Mouse (Mus musculus) C2C12 (cell line): ENCODE results near the gene Klhl36. TPM values are rescaled to one million over a fixed set of nuclear protein-coding genes. Genes with fewer than 3 reads are reported as not detected.

ENCODE experiments used
- H3K27me3 ChIP-seq: one replicate; pipeline ENCODE4 v1.6.1; 2011; ENCODE audit not compliant: control insufficient read depth, insufficient read depth, insufficient read length
- H3K36me3 ChIP-seq: one replicate; pipeline ENCODE4 v1.6.1; 2011; ENCODE audit not compliant: control insufficient read depth, insufficient read depth
- H3K4me3 ChIP-seq: one replicate; pipeline ENCODE4 v1.5.1; 2011; ENCODE audit warnings: mild to moderate bottlenecking, control low read depth; ENCODE audit not compliant: poor library complexity, insufficient read depth, severe bottlenecking
- H3K79me2 ChIP-seq: one replicate; pipeline ENCODE4 v1.6.1; 2011; ENCODE audit not compliant: control insufficient read depth, insufficient read depth
- H3K79me3 ChIP-seq: one replicate; pipeline ENCODE4 v1.6.1; 2011; ENCODE audit warnings: low read depth, control low read depth
- H3ac ChIP-seq: one replicate; pipeline ENCODE3; 2011; ENCODE audit warnings: low read depth; ENCODE audit not compliant: control insufficient read depth, insufficient read length
- CEBPB ChIP-seq: IDR thresholded peaks from one replicate; pipeline ENCODE4 v1.6.1; 2011; ENCODE audit warnings: low read depth, mild to moderate bottlenecking, control low read depth, moderate library complexity
- CTCF ChIP-seq: IDR thresholded peaks from one replicate; pipeline ENCODE4 v1.5.1; 2011; ENCODE audit not compliant: control insufficient read depth, insufficient read depth, insufficient read length
- FOSL1 ChIP-seq: IDR thresholded peaks from one replicate; pipeline ENCODE4 v1.8.0; 2011; ENCODE audit warnings: mild to moderate bottlenecking, low read length; ENCODE audit not compliant: poor library complexity, insufficient read depth, severe bottlenecking
- MAX ChIP-seq: IDR thresholded peaks from one replicate; pipeline ENCODE4 v1.6.1; 2011; ENCODE audit warnings: mild to moderate bottlenecking, control low read depth
- MYOD1 ChIP-seq: IDR thresholded peaks from one replicate; pipeline ENCODE4 v1.6.1; 2011; ENCODE audit warnings: low read depth; ENCODE audit not compliant: control insufficient read depth, insufficient read length
- MYOG ChIP-seq: IDR thresholded peaks from one replicate; pipeline ENCODE4 v1.6.1; 2011; ENCODE audit not compliant: control insufficient read depth, insufficient read length; ENCODE audit errors: extremely low read depth
- USF1 ChIP-seq: IDR thresholded peaks from one replicate; pipeline ENCODE4 v1.6.1; 2011; ENCODE audit warnings: low read depth, mild to moderate bottlenecking, control low read depth, moderate library complexity
- polyA plus RNA-seq: library from polyadenylated mRNA; unstranded; fragments of >200 nt; fragmentation: generic; extraction: Trizol; gene quantifications from one replicate; pipeline ENCODE4 v1.2.1, GENCODE M21; 2012; ENCODE audit warnings: missing spikeins

Klhl36 gene
- polyA plus RNA-seq, 1 experiment, result 2.7 TPM

GRCm38 (mm10) chr8:119897933-119898332 lies 35.9 kb downstream of the Klhl36 start:
- Histone ChIP-seq H3K79me2 (no peaks in the 10 kb centered on the region), H3ac (no peak overlapping the region), H3K36me3 (no peaks in the 10 kb centered on the region), H3K27me3 (no peaks in the 10 kb centered on the region), H3K79me3 (no peaks in the 10 kb centered on the region), H3K4me3 (no peak overlapping the region)
- TF ChIP-seq CEBPB (no peak), FOSL1 (no peak), MYOD1 (no peak), MYOG (no peak), MAX (no peak), USF1 (no peak), CTCF (no peak)

DNA sequence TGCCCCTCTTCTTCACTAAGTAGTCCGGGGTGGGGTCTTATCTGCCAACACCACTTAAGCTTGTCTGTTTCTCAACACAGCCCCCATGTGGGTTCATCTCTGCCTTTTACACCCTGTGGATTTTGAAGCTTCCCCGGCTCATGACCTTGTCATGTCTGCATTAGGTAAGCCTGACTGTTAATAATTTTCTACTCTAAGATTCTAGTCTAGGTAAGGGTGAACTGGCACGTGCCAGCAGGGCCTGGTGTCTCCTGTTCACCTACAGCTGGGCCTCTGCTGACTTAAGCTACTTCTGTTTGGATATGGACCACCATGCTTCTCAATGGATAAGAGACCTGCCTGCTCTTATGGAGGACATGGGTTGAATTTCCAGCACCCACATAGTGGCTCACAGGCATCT lies 39.3 kb downstream of the Klhl36 start:
- Histone ChIP-seq H3K4me3 (no peak overlapping the region), H3K79me2 (no peaks in the 10 kb centered on the region), H3K27me3 (no peaks in the 10 kb centered on the region), H3K79me3 (no peaks in the 10 kb centered on the region), H3K36me3 (no peaks in the 10 kb centered on the region), H3ac (no peak overlapping the region)
- TF ChIP-seq CTCF (no peak), FOSL1 (no peak), CEBPB (no peak), MYOD1 (no peak)

- Histone ChIP-seq H3K79me2 (no peaks in the 10 kb centered on the region), H3K4me3 (no peak overlapping the region), H3K36me3 (no peaks in the 10 kb centered on the region), H3K79me3 (no peaks in the 10 kb centered on the region), H3K27me3 (no peaks in the 10 kb centered on the region), H3ac (no peak overlapping the region)
- TF ChIP-seq USF1 (no peak), FOSL1 (no peak), MAX (no peak), MYOD1 (no peak), CTCF (no peak), CEBPB (no peak), MYOG (no peak)
Measured at GRCm38 (mm10) chr8:119901952-119902351, 39.9 kb downstream of the Klhl36 start.

DNA sequence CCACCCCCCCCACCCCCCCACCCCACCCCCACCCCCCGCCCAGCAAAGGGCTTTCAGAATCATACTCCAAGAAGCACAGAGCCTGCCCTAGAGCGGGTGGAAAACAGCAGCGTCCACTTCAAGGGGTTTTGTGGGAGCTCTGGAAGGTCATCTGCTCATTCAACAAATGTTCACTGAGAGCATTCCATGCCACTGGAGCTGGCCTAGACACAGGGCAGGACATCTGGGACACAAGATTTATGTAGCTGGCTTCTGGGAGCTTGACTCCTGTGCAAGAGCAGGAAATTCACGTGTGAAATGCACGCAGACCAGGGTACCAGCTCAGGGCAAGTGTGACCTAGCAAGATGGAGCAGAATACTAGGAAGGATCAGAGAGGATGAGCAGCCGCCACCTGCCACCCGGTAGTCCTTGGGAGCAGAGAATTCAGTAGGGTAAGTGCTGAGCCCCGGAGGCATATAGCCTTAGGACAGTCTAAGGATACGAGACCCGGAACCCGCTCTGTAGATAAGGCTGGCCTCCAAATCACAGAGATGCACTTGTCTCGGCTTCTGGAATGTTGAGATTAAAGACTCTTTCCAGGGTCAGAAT lies 42.4 kb downstream of the Klhl36 start:
- no peak for TF ChIP-seq FOSL1
- no peak for TF ChIP-seq MYOD1
- TF ChIP-seq MYOG, result no peak
- TF ChIP-seq MAX, result no peak
- no peak for TF ChIP-seq USF1
- TF ChIP-seq CTCF, result no peak
- TF ChIP-seq CEBPB, result no peak
- no peak overlapping the region for H3ac ChIP-seq

DNA sequence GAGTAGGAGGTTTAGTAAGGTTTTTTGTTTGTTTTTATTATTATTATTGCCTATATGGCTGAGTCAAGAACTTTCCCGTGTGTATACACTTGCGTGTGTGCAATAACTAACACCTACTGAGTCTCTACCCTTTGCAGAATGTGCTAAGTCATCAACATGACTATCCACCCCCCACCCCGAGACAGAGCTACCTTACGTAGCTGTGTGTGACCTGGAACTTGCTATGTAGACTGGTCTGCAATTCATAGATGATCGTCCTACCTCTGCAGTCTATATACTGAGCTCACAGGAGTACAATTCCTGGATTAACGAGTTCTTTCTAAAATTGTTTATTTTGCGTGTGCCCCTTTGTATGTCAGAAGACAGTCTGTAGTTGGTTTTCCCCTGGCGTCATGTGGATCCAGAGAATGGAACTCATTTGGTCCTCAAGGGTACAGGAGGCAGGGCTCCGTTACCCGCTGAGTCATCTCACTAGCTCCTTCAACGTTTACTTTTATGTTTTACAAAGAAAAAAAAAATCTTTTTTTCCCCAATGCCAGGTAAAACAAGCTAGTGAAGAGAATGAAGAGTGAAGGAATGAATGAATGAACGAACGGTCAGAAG lies 48.0 kb downstream of the Klhl36 start, which contains the start of gene Usp10:
TSS of gene Usp10 (plus strand) at position 417 of the 603 bp plus-strand sequence.
- peaks cover 45% of the 10 kb centered on the region for H3K79me2 ChIP-seq
- peaks cover 41% of the 10 kb centered on the region for H3K79me3 ChIP-seq
- peak within 1 kb of the TSS; percentile 75 for H3K4me3 ChIP-seq
- peak within 1 kb of the TSS; percentile 94 for H3ac ChIP-seq
- H3K36me3 ChIP-seq, result no peaks in the 10 kb centered on the region
- no peak for TF ChIP-seq MYOG
- no peak for TF ChIP-seq CEBPB
- H3K27me3 ChIP-seq, result no peaks in the 10 kb centered on the region

More for the DNA sequence above, 42.4 kb downstream of the Klhl36 start:
- no peaks in the 10 kb centered on the region for H3K27me3 ChIP-seq
- H3K4me3 ChIP-seq, result no peak overlapping the region
- H3K79me2 ChIP-seq, result no peaks in the 10 kb centered on the region
- H3K36me3 ChIP-seq, result no peaks in the 10 kb centered on the region
- no peaks in the 10 kb centered on the region for H3K79me3 ChIP-seq
